Mouse (Mus musculus): ENCODE results near the gene Ano9. TPM values are rescaled to one million over a fixed set of nuclear protein-coding genes. Genes with fewer than 3 reads are reported as not detected.

Gene Ano9
- polyA plus RNA-seq, 1 experiment from 2014 or later, result 0.69 TPM

DNA sequence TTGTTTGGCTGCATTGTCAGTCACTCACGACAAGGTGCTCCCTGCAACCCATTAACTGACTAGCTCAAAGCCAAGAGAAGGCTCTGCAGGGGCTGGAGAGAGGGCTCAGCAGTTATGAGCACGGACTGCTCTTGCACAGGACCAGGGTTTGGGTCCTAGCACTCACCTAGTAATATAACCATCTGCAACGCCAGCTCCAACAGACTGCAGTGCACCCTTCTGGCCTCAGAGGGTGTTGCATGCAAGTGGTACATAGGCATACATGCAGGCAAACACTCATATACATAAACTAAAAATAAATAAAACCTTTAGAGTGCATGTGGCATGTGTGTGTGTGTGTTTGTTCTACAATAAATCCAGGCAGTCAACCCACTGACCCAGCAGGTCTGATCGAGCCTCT lies 61.8 kb downstream of the Ano9 start:
- Histone ChIP-seq H3K27me3 (ENCODE audit: poor library complexity, severe bottlenecking) (peaks cover 11% of the 10 kb centered on the region), H3K9me3 (peaks cover 3% of the 10 kb centered on the region; the same call in 1 of the 2 replicates), H3K4me1 (peaks cover 12% of the 10 kb centered on the region), H3K36me3 (replicated peaks) (peaks cover 28% of the 10 kb centered on the region), H3K27ac (no peak overlapping the region), H3K4me3 (no peak overlapping the region)
- 83% methylated on average over 4 of the region's 4 CpGs for WGBS
- DNase-seq (ENCODE audit: extremely low spot score, low spot score), result no peak

DNA sequence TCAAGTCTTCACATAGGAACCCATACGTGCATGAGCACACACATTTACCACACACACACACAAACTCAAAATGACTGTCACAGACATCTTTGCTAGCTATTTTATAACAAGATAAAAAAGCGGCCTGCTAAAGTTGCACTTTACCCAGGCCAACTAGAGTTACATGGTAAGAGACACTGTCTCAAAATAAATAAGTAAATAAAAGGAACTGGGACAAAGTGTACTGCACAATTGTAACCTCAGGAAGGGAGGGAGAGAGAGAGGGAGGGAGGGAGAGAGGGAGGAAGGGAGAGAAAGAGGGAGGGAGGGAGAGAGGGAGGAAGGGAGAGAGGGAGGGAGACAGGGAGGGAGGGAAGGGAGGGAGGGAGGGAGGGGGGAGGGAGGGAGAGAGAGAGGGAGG lies 65.2 kb downstream of the Ano9 start:
- Histone ChIP-seq H3K4me3 (no peak overlapping the region), H3K9me3 (peaks cover 3% of the 10 kb centered on the region; the same call in 1 of the 2 replicates), H3K36me3 (replicated peaks) (peaks cover 20% of the 10 kb centered on the region), H3K27ac (no peak overlapping the region), H3K4me1 (peaks cover 14% of the 10 kb centered on the region), H3K27me3 (ENCODE audit: poor library complexity, severe bottlenecking) (0 out of 2 replicates have a peak, but pooled peaks cover under 1% of the 10 kb centered on the region)
- no peak for DNase-seq (ENCODE audit: extremely low spot score, low spot score)
- WGBS, result 84% methylated on average over 2 of the region's 2 CpGs

DNA sequence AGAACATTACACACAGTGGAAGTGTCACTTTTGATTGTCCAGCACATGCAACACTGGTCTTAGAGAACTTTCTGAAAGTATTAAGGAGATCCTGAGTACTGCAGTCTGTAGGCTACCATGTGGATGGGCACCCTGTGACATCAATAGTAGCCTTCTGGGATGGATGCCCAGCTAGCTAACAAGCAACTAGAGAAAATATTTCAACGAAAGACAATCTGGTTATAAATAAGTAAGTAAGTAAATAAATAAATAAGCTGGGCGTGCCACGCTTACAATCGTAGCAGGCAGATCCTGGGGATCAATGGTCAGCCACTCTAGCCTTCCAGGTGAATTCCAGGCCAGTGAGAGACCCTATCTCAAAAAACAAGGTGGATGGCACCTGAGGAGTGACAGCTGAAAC lies 65.6 kb downstream of the Ano9 start:
- Histone ChIP-seq H3K36me3 (replicated peaks) (peaks cover 16% of the 10 kb centered on the region), H3K27ac (no peak overlapping the region), H3K27me3 (ENCODE audit: poor library complexity, severe bottlenecking) (peaks cover 4% of the 10 kb centered on the region), H3K4me3 (no peak overlapping the region), H3K4me1 (peaks cover 18% of the 10 kb centered on the region), H3K9me3 (peaks cover 3% of the 10 kb centered on the region; the same call in 1 of the 2 replicates)
- 93% methylated on average over 4 of the region's 4 CpGs for WGBS
- DNase-seq (ENCODE audit: extremely low spot score, low spot score), result no peak

Other genes starting within 250 kb of the Ano9 start
- gene Psmd13, start 235.8 kb downstream of the Ano9 start, polyA plus RNA-seq (2016; fragmentation: Nextera tagmentation; extraction: Ambion mirVana), result 354 and 374 TPM in 2 replicates
- 26.8 and 28.4 TPM in 2 replicates for gene Sirt3, start 235.5 kb downstream of the Ano9 start, polyA plus RNA-seq (2016; fragmentation: Nextera tagmentation; extraction: Ambion mirVana)
- not detected in 2 replicates for gene Cox8b, start 217.4 kb downstream of the Ano9 start, polyA plus RNA-seq (2016; fragmentation: Nextera tagmentation; extraction: Ambion mirVana)
- gene Nlrp6, start 196.9 kb downstream of the Ano9 start, polyA plus RNA-seq (2016; fragmentation: Nextera tagmentation; extraction: Ambion mirVana), result 0.06 and 0.10 TPM in 2 replicates
- gene Pgghg, start 176.4 kb downstream of the Ano9 start, polyA plus RNA-seq (2016; fragmentation: Nextera tagmentation; extraction: Ambion mirVana), result 14.2 and 14.5 TPM in 2 replicates
- gene Ifitm5, start 167.5 kb downstream of the Ano9 start, polyA plus RNA-seq (2016; fragmentation: Nextera tagmentation; extraction: Ambion mirVana), result 2.0 TPM in 2 replicates
- gene Gm45717, start 161.9 kb downstream of the Ano9 start, polyA plus RNA-seq (2016; fragmentation: Nextera tagmentation; extraction: Ambion mirVana), result 0.33 TPM in 1 of 2 replicates, not detected in the other
- gene Ifitm2, start 161.8 kb downstream of the Ano9 start, polyA plus RNA-seq (2016; fragmentation: Nextera tagmentation; extraction: Ambion mirVana), result 365 and 397 TPM in 2 replicates
- gene Ifitm1, start 150.6 kb downstream of the Ano9 start, polyA plus RNA-seq (2016; fragmentation: Nextera tagmentation; extraction: Ambion mirVana), result 3.7 and 4.1 TPM in 2 replicates
- 10.8 and 13.8 TPM in 2 replicates for gene Ifitm3, start 107.0 kb downstream of the Ano9 start, polyA plus RNA-seq (2016; fragmentation: Nextera tagmentation; extraction: Ambion mirVana)
- gene Ifitm6, start 99.9 kb downstream of the Ano9 start, polyA plus RNA-seq (2016; fragmentation: Nextera tagmentation; extraction: Ambion mirVana), result not detected in 2 replicates
- gene Gm17387, start 88.7 kb downstream of the Ano9 start, polyA plus RNA-seq (2016; fragmentation: Nextera tagmentation; extraction: Ambion mirVana), result not detected in 2 replicates
- gene B4galnt4, start 56.7 kb downstream of the Ano9 start, polyA plus RNA-seq (2016; fragmentation: Nextera tagmentation; extraction: Ambion mirVana), result 24.6 and 30.4 TPM in 2 replicates
- gene Pkp3, start 39.6 kb downstream of the Ano9 start, polyA plus RNA-seq (2016; fragmentation: Nextera tagmentation; extraction: Ambion mirVana), result 2.4 and 2.8 TPM in 2 replicates
- 2.0 and 2.2 TPM in 2 replicates for gene Sigirr, start 17.2 kb downstream of the Ano9 start, polyA plus RNA-seq (2016; fragmentation: Nextera tagmentation; extraction: Ambion mirVana)
- gene Ptdss2, start 4.6 kb upstream of the Ano9 start, polyA plus RNA-seq (2016; fragmentation: Nextera tagmentation; extraction: Ambion mirVana), result 81.1 and 84.7 TPM in 2 replicates
- 64.2 and 66.6 TPM in 2 replicates for gene Rnh1, start 55.1 kb upstream of the Ano9 start, polyA plus RNA-seq (2016; fragmentation: Nextera tagmentation; extraction: Ambion mirVana)
- gene Hras, start 76.2 kb upstream of the Ano9 start, polyA plus RNA-seq (2016; fragmentation: Nextera tagmentation; extraction: Ambion mirVana), result 80.6 and 82.7 TPM in 2 replicates
- 15.5 and 15.6 TPM in 2 replicates for gene Lrrc56, start 76.4 kb upstream of the Ano9 start, polyA plus RNA-seq (2016; fragmentation: Nextera tagmentation; extraction: Ambion mirVana)
- 3.4 and 4.4 TPM in 2 replicates for gene Lmntd2, start 96.3 kb upstream of the Ano9 start, polyA plus RNA-seq (2016; fragmentation: Nextera tagmentation; extraction: Ambion mirVana)
- 50.8 and 53.8 TPM in 2 replicates for gene Rassf7, start 98.1 kb upstream of the Ano9 start, polyA plus RNA-seq (2016; fragmentation: Nextera tagmentation; extraction: Ambion mirVana)
- 121 and 124 TPM in 2 replicates for gene Phrf1, start 111.0 kb upstream of the Ano9 start, polyA plus RNA-seq (2016; fragmentation: Nextera tagmentation; extraction: Ambion mirVana)
- gene Irf7, start 148.7 kb upstream of the Ano9 start, polyA plus RNA-seq (2016; fragmentation: Nextera tagmentation; extraction: Ambion mirVana), result 0.15 and 0.23 TPM in 2 replicates
- gene Cdhr5, start 159.0 kb upstream of the Ano9 start, polyA plus RNA-seq (2016; fragmentation: Nextera tagmentation; extraction: Ambion mirVana), result not detected in 2 replicates
- 0.87 and 1.7 TPM in 2 replicates for gene Sct, start 161.3 kb upstream of the Ano9 start, polyA plus RNA-seq (2016; fragmentation: Nextera tagmentation; extraction: Ambion mirVana)
- 0.17 and 0.46 TPM in 2 replicates for gene Drd4, start 174.2 kb upstream of the Ano9 start, polyA plus RNA-seq (2016; fragmentation: Nextera tagmentation; extraction: Ambion mirVana)
- 59.2 and 59.3 TPM in 2 replicates for gene Deaf1, start 209.9 kb upstream of the Ano9 start, polyA plus RNA-seq (2016; fragmentation: Nextera tagmentation; extraction: Ambion mirVana)
- gene Tmem80, start 209.9 kb upstream of the Ano9 start, polyA plus RNA-seq (2016; fragmentation: Nextera tagmentation; extraction: Ambion mirVana), result 48.2 and 51.0 TPM in 2 replicates
- 4.2 and 4.5 TPM in 2 replicates for gene Eps8l2, start 221.1 kb upstream of the Ano9 start, polyA plus RNA-seq (2016; fragmentation: Nextera tagmentation; extraction: Ambion mirVana)

Data from forebrain, embryonic 10.5 days (tissue).